Mouse (Mus musculus) adrenal gland, adult (tissue): ENCODE measurements around the gene Stx8.

Source experiments
- DNase-seq, 2 experiments: peaks; one replicate each; pipeline ENCODE4 v3.0.0; 2022 to 2023; ENCODE audit warnings: low spot score in 1 of 2; ENCODE audit not compliant: inconsistent age in 2 of 2

Gene Stx8

DNA sequence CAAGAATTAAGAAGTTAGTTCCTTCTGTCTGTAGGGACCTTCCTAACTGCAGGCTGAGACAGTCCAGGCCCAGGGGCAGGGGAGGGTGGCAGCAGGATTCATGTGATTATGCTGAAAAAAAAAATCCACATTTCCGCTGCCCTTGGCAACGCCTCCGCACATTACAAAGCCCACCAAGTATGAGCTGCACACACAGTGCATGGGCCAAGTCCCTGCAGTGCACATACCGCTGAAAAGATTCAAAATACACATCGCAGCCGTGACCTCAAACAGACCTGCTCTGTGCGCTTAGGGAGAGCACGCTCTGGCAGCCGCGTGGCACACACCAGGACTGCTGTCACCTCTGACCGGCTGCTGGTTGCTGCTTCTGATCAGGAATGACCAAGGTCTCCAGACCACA lies 250.0 kb downstream of the Stx8 start:
- no peak for DNase-seq

GRCm38 (mm10) chr11:68220733-68221132 lies 254.7 kb downstream of the Stx8 start:
- DNase-seq = no peak

- no peak for DNase-seq
Observed at GRCm38 (mm10) chr11:68222209-68222608, 256.2 kb downstream of the Stx8 start.

- no peak for DNase-seq
Observed at GRCm38 (mm10) chr11:68223143-68223542, 257.1 kb downstream of the Stx8 start.

GRCm38 (mm10) chr11:68226654-68227057 lies 260.7 kb downstream of the Stx8 start:
- DNase-seq = no peak

GRCm38 (mm10) chr11:68227837-68228236 lies 261.8 kb downstream of the Stx8 start:
- DNase-seq = no peak

DNA sequence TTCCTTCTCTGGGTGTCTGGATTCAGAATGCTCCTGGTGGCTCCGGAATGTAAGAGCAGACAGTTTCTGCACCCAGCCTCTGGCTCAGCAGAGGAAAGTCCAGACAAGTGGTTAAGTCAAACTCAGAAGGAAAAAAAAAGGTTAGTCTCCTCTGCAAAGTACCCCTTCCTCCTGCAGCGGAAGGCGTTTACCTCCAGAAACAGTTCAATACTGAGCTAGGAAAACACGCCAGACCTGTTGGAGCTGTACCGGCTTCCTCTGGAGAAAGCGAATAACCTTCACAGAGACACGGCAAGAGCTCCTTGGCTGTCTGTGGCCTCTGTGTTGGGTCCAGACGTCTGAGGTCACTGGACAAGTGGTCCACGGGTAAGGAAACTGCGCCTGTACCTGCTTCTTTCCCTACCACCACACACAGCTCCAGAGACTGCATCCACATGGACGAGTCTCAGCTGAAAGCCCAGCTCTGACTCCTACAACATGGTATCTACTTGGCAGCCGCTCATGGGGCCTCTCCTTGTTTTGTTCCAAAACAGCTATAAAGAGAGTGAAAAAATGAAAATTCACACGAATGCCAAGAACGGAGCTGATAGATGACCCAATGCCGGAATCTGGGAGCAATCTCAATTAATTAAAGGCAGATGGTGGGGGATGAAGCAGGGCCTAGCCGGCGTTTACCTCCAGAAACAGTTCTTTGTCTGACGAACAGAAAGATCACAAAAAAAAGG lies 263.1 kb downstream of the Stx8 start:
- no peak for DNase-seq

DNA sequence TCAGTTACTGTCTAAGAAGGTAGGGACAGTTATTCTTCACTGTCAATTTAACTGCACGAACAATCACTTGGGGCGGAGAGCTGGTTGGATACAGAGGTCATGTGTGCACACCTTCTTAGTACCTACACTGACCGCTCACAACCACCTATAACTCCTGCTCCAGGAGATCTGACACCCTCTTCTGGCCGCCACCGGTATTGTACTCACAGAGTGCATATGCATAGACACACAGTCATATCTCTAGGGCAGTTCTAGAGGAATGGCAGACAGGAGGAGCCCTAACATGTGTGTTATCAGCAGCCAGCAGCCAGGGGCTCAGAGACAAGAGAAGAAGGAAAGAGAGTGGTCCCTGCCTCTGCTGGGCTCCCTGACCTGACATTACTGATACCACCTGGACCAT lies 265.6 kb downstream of the Stx8 start:
- no peak for DNase-seq

GRCm38 (mm10) chr11:68233469-68233965 lies 267.5 kb downstream of the Stx8 start:
- DNase-seq = no peak

GRCm38 (mm10) chr11:68239756-68240155 lies 273.8 kb downstream of the Stx8 start:
- DNase-seq = no peak

DNA sequence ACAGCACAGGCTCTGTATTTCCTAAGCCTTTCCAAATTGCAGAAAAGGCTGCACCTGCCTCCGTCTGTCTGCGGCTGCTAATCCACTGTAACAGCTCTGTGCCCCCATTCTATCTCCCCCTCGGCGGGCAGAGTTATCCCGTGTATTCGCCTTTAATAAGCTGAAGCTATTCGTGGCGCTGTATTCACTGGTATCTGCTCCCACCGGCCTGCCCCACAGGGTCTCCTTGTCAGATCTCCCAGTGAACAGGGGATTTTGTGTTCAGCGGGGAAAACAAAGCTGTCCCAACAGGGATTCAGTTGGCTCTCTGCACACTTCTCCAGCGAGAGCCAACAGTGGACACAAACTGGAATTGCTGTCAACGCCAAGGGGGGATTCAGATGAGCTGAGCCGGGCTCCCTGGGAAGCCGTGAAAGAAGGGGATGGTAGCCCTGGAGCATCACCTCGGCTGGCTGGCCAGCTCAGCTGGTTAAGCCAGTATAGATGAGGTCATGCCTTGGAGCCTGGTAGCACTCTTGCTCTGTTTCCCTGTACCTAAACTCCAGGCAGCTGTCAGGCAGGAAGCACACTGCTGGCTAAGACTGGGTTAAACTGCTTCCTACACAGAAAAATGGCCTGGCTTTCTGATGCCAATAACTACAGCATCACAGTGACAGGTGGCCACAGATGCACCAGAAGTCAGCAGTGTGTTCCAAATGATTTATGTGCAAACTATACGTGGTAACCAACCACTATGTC lies 278.4 kb downstream of the Stx8 start:
- DNase-seq = no peak

DNA sequence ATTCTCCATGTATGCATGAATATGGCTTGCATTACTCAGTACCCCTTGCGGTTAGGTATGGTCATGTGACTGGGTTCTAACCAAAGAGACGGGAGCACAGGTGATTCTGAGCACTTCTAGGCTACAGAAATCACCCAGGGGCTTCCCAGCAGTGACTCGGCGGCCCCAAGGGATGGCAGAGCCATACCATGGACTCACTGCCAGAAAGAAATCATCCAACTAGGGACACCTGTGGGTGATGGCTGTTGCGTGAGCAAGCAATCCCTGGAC lies 278.9 kb downstream of the Stx8 start:
- DNase-seq = no peak

DNA sequence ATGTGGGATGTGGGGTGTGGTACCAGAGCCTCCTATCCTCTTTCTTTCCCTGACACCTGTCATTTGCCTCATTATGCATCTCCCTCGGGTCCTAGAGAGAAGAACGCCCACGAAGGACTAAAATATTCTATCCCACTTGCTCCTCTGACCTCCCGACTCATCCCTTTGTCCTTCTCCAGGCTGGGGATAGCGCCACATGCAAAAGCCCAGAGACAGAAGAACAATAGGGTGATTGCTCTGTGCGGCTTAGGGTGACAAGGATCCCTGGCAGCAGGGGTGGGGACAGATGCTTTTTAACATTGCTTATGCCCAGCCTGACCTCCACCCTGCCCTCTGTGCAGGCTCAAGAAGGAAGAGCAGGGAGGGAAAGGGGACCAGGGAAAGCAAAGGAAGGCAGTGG lies 281.9 kb downstream of the Stx8 start:
- no peak for DNase-seq

- no peak for DNase-seq
Observed at GRCm38 (mm10) chr11:68250106-68250505, 284.1 kb downstream of the Stx8 start.

GRCm38 (mm10) chr11:68253531-68253930 lies 287.5 kb downstream of the Stx8 start:
- DNase-seq = no peak
